Mouse (Mus musculus) gastrocnemius, adult 8-10 months (tissue): ENCODE results near the gene Abcc2. TPM values are rescaled to one million over a fixed set of nuclear protein-coding genes. Genes with fewer than 3 reads are reported as not detected.

Experiments
- DNase-seq, 2 experiments: peaks; one replicate each; pipeline ENCODE4 v3.0.0; 2022; ENCODE audit warnings: low spot score in 2 of 2
- total RNA-seq, 4 experiments: library from RNA; stranded (reverse); gene quantifications; 2 replicates each; pipeline ENCODE4 v1.2.4; 2022

Gene Abcc2
- total RNA-seq, 4 experiments from 2014 or later: 0.11 TPM; not detected in 3

- DNase-seq: no peak
These were observed 4.7 kb upstream of the Abcc2 start for GRCm38 (mm10) chr19:43777308-43777707.

DNA sequence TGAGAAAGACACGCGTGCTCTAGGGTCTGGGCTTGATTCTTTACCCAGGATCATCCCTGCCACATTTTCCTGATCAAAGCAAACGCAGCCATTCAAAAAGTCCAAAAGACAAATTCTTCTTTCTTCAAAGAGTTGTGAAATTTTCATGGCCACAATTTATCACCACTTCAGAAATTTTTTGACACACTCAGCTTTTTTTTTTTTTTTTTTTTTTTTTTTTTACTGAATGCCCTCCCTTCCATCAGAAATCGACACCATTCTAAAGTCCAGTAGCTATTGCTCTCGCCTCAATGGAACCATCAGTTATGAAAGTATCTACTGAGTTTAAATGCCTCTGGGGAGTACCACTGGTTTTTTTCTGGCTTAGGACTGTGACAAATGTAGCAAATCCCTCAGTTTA is 1.6 kb upstream of the Abcc2 start:
- DNase-seq: no peak

DNA sequence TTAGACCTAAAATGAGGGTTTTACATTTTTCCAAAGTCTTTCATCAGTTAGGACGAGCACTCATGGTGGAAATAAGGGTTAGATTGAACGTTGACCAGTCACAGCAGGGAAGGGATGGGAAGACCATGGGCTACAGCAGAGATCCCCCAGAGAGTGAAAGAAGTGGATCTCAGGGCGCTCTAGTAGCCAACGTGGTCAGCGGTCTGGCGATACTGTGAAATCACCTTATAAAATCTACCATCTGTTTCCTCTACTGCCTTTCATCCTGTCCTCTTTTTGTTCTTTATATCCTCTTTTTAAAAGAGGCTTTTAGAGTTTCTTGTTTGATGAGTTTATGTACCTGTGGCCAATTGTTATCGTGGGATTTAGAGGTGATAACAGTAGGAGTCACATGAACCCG is 2.8 kb downstream of the Abcc2 start:
- DNase-seq: no peak

GRCm38 (mm10) chr19:43786249-43787026 is 4.4 kb downstream of the Abcc2 start:
- DNase-seq: no peak

GRCm38 (mm10) chr19:43789817-43790216 is 7.8 kb downstream of the Abcc2 start:
- DNase-seq: no peak

GRCm38 (mm10) chr19:43792537-43792936 is 10.5 kb downstream of the Abcc2 start:
- no peak for DNase-seq

GRCm38 (mm10) chr19:43793951-43794350 is 12.0 kb downstream of the Abcc2 start:
- DNase-seq: no peak

- DNase-seq: no peak
These were observed 13.5 kb downstream of the Abcc2 start for GRCm38 (mm10) chr19:43795511-43795910.

GRCm38 (mm10) chr19:43797216-43797615 is 15.2 kb downstream of the Abcc2 start:
- no peak for DNase-seq

GRCm38 (mm10) chr19:43801427-43802051 is 19.5 kb downstream of the Abcc2 start:
- no peak for DNase-seq

DNA sequence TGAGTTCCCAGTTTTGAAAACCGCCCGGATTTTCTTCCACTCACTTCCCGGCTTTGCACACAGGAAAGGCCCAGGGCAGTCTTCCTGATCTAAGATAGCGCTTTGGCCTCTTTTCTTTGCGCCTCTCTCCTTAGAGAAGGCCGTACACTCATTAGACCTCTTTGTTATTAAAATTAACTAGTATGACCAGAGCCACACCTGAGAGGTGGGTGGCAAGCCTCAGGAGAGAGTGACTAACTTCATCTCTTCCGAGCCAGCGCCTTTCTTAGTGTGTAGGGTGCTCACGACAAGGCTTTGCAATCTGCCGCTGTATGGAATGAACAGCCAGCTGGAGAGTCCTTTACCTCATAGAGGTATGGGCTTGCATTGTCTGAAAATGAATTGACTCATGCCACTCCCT is 21.9 kb downstream of the Abcc2 start:
- DNase-seq: no peak

DNA sequence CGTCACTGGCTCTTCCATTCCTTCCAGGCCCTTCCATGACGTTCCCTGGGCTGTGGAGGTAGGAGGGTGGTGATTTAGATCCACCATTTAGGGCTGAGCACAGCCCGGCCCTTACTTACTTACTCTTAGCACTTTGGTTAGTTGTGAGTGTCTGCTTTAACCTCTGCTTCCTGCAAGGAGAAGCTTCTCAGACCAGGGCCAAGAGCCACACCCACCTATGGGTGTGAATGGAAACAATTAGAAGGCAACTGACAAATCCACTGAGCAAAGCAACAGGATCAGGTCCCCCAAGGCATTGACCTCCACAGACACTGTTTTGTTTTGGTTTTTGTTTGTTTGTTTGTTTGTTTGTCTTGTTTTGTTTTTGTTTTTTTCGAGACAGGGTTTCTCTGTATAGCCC is 27.3 kb downstream of the Abcc2 start:
- DNase-seq: no peak

GRCm38 (mm10) chr19:43811419-43811818 is 29.4 kb downstream of the Abcc2 start:
- DNase-seq: no peak

GRCm38 (mm10) chr19:43813315-43813714 is 31.3 kb downstream of the Abcc2 start:
- DNase-seq: no peak

DNA sequence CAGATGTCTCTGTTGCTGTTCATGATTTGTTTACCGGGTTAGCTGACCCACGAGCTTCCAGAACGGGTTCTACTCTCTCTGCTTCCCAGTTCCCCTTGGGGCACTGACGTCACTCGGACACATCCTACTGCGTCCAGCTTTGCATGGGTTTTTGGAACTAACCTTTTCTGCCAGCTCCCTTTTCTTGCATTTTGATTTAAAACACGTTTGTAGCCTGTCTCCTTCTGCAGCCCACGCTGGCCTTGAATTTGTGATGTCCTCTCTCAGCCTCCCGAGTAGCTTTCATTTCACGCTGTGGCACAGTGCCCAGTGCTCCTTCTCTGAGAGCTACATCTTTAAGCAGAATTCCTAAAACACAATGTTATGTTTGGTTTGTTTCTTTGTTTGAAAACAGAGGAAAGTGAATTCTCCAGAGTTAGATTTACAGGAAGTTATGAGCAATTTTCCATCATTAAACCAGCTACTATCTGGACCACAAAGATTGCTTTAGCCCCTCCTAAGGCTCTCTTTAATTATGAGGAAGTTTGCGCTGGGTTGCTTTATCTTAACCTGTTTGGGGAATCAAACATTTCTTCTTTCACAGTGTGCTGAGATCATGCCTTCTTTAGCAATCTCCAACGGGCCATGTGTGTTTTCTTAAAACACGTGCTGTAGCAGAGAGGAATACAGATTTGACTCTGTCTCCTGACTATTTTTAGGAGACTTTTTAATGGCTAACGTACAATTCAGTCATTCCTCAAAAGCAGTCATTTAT is 33.8 kb downstream of the Abcc2 start:
- DNase-seq: no peak

DNA sequence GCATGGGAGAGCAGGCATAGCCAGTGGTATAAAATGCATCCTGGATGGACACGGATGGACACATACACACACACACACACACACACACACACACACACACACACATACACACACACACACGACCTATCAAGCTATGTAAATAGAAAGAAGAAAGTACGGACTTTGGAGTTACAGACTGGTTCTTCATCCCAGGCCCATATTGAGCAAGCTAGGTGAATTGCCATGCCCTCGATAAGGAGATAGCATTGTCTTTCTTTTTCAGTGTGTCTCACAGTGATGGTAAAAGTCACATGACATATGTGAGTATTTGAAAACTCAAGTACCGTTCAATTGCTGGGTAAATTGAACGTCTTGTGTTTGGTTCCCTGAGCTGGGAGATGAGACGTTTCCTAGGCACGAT is 44.9 kb downstream of the Abcc2 start:
- DNase-seq: no peak

DNA sequence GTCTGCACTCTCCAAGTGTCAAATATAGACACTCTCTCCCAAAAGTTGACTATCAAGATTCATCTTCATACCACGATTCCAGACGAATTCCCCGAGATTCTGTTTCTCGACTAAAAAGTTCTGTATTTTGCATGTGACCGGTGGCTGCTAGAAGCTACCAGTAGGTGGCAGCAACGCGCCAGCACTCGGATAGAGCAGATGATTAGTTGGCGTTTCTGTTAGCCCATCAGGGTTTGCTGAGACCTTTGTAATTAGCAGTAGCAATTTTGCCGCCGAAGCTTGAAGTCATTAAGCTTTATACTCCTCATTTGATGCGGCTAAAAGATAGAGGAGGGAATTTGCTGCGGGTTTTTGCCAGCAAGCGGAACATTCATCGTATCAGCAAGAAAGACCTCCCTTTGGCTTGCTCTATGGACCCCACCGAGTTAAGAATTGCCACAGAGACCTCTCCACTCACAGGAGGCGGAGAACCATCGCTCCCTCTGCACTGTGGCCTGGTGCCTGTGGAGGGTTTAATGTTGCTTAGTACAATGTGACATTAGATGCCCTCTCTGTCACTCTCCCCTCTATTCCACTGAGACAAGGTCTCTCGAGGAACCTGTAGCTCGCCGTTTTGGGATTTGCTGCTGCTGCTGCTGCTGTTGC is 50.6 kb downstream of the Abcc2 start:
- peak; percentile 34 to 35 for DNase-seq

- DNase-seq: no peak
These were observed 61.2 kb downstream of the Abcc2 start for GRCm38 (mm10) chr19:43843184-43843583.

- no peak for DNase-seq
These were observed 63.4 kb downstream of the Abcc2 start for GRCm38 (mm10) chr19:43845331-43845908.

DNA sequence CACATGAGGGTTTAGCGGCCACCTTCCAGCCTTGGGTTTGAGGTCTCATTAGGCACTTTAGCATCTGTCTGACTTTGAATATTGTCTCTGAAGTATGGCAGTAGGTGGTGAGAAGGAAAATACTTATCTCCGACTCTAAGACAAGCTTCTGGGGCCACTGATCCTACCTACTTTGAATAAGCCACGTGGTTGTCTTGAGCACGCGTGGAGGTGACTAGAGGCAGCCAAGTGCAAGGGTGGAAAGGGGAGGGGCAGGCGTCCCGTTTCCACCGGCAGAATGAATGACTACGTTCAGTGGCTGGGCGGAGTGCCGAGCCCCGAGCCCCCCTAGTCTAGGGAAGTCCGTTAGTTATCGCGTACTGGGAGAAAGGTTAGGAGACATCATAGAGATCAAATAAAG is 65.1 kb downstream of the Abcc2 start:
- no peak for DNase-seq

- DNase-seq: no peak
These were observed 66.0 kb downstream of the Abcc2 start for GRCm38 (mm10) chr19:43847966-43848365.

DNA sequence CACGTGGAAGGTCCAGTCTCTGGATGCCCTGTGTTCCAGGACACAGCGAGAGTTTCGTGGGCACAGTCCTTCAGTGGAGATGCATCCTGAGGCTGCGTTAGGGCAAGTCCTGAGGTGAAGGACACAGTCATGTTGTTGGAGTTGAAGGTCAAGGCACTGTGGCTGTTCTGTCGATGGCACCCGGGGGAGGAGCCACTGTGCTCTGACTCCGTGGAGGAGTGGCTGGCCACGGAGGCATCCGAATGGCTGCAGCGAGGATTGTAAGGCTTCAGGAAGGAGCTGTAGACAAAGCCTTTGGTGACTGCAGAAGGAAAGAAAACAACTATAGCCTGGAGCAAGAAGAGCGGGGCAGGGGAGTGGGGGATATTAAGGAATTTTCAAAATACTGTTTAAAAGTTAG is 68.0 kb downstream of the Abcc2 start:
- DNase-seq: no peak
